Mouse (Mus musculus) ES-Bruce4 (cell line): ENCODE measurements around the gene C130050O18Rik.

Experiments
- CTCF ChIP-seq: IDR thresholded peaks from one replicate; pipeline ENCODE4 v1.8.1; 2011; ENCODE audit warnings: low read depth, low read length
- EP300 ChIP-seq: IDR thresholded peaks from 2 replicates; pipeline ENCODE4 v1.6.1; 2011; ENCODE audit warnings: low read depth, low read length; ENCODE audit not compliant: insufficient read depth
- POLR2A ChIP-seq: IDR thresholded peaks from one replicate; pipeline ENCODE4 v1.8.1; 2011; ENCODE audit warnings: low read length; ENCODE audit not compliant: insufficient read depth

- TF ChIP-seq CTCF (no peak), POLR2A (no peak), EP300 (no peak)
Measured at GRCm38 (mm10) chr5:139370336-139370735, 34.7 kb upstream of the C130050O18Rik start.
